Mouse (Mus musculus) forebrain, embryonic 11.5 days (tissue): ENCODE results near the gene Ciz1. TPM values are rescaled to one million over a fixed set of nuclear protein-coding genes. Genes with fewer than 3 reads are reported as not detected.

Experiments used
- ATAC-seq: fragments of 200-750 bp; cut with Nextera tagmentation; replicated peaks from 2 replicates; pipeline ENCODE4 v1.8.0; 2017; ENCODE audit warnings: moderate TSS enrichment; ENCODE audit not compliant: low FRiP score
- DNase-seq: peaks from one replicate; pipeline ENCODE4 v3.0.0-alpha.2; 2017; ENCODE audit warnings: low spot score
- H3K27ac ChIP-seq: fragments of 300-500 bp; sonication (generic); 2 replicates; pipeline ENCODE4 v1.5.1; 2014; ENCODE audit warnings: low read depth, low read length
- H3K27me3 ChIP-seq: fragments of 300-500 bp; sonication (generic); 2 replicates; pipeline ENCODE4 v1.6.1; 2014; ENCODE audit warnings: mild to moderate bottlenecking, low read length, mixed read lengths; ENCODE audit not compliant: control insufficient read depth, insufficient read depth
- H3K36me3 ChIP-seq: fragments of 300-500 bp; sonication (generic); 2 replicates; pipeline ENCODE4 v1.6.1; 2014; ENCODE audit warnings: mild to moderate bottlenecking, low read length, moderate library complexity, mixed read lengths; ENCODE audit not compliant: control insufficient read depth, insufficient read depth
- H3K4me1 ChIP-seq: fragments of 300-500 bp; sonication (generic); replicated peaks from 2 replicates; pipeline ENCODE4 v1.6.1; 2014; ENCODE audit warnings: low read length, mixed read lengths; ENCODE audit not compliant: control insufficient read depth, insufficient read depth
- H3K4me2 ChIP-seq: fragments of 300-500 bp; sonication (generic); 2 replicates; pipeline ENCODE4 v1.6.1; 2014; ENCODE audit warnings: low read depth, mild to moderate bottlenecking, low read length, moderate library complexity, mixed read lengths; ENCODE audit not compliant: severe bottlenecking
- H3K4me3 ChIP-seq: fragments of 300-500 bp; sonication (generic); 2 replicates; pipeline ENCODE4 v1.5.1; 2014; ENCODE audit warnings: low read depth, low read length
- H3K9ac ChIP-seq: fragments of 300-500 bp; sonication (generic); 2 replicates; pipeline ENCODE4 v1.6.1; 2014; ENCODE audit warnings: low read length
- H3K9me3 ChIP-seq: fragments of 300-500 bp; sonication (generic); 2 replicates; pipeline ENCODE4 v1.6.1; 2016; ENCODE audit warnings: low read length, mixed read lengths; ENCODE audit not compliant: control insufficient read depth
- WGBS: fragments of 180-500 bp; shearing (Covaris S2); extraction: QIAGEN DNeasy Blood & Tissue Kit; methylation state at CpG from one replicate; pipeline ENCODE4 v1.1.7; 2014; 5-methylcytosine and 5-hydroxymethylcytosine counted together
- polyA plus RNA-seq: library from polyadenylated mRNA; unstranded; fragments of >200 nt; fragmentation: Nextera tagmentation; extraction: Ambion mirVana; gene quantifications from 2 replicates; pipeline ENCODE4 v1.2.1, GENCODE M21; 2014

Ciz1 gene
- polyA plus RNA-seq, 1 experiment from 2014 or later: 69.0 TPM

DNA sequence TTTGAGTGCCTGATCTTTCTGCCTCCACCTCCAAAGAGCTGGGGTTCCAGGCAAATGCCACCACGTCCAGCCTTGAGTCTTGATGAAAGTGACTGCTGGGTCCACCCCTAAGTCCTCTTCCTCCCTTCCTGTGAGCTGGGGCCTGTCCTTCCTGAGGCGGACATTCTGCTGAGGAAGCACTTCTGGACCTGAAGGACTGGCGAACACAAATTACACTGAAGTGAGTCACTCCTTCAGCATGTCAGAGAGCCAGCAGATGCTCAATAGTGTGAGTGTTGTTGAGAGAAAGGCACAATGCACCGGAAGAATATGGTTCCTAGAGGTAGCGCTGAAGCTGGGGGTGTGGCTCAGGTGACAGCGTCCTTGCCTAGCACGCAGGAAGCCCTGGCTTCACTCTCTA lies 26.8 kb upstream of the Ciz1 start:
- Histone ChIP-seq H3K36me3 (no peaks in the 10 kb centered on the region), H3K27ac (no peak overlapping the region), H3K27me3 (no peaks in the 10 kb centered on the region), H3K9me3 (no peaks in the 10 kb centered on the region), H3K4me2 (no peak overlapping the region), H3K9ac (no peak overlapping the region), H3K4me3 (no peak overlapping the region), H3K4me1 (peaks cover 2% of the 10 kb centered on the region; the same call in 1 of the 2 replicates)
- DNase-seq (no peak), ATAC-seq (no peak)
- WGBS: 83% methylated on average over 7 of the region's 7 CpGs

DNA sequence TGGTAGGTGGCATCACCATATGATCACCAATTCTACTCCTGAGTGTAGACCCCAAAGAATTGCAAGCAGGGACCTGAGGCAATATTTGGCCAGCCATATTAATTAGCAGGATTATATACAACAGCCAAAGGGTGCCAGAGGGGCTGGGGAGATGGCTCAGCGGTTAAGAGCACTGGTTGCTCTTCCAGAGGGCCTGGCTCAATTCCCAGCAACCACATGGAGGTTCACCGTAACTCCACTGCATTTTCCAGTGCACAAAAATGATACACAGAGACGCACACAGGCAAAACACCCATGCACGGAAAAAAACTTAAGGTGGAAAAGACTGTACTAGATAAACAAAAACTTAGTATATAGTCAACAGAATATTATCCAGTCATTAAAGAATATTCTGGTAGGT lies 24.9 kb upstream of the Ciz1 start:
- Histone ChIP-seq H3K27me3 (no peaks in the 10 kb centered on the region), H3K4me2 (no peak overlapping the region), H3K36me3 (no peaks in the 10 kb centered on the region), H3K4me1 (no peaks in the 10 kb centered on the region; the same call in 1 of the 2 replicates), H3K4me3 (no peak overlapping the region), H3K9me3 (no peaks in the 10 kb centered on the region), H3K27ac (no peak overlapping the region), H3K9ac (no peak overlapping the region)
- ATAC-seq (no peak), DNase-seq (no peak)
- WGBS: 92% methylated on average over 4 of the region's 4 CpGs

DNA sequence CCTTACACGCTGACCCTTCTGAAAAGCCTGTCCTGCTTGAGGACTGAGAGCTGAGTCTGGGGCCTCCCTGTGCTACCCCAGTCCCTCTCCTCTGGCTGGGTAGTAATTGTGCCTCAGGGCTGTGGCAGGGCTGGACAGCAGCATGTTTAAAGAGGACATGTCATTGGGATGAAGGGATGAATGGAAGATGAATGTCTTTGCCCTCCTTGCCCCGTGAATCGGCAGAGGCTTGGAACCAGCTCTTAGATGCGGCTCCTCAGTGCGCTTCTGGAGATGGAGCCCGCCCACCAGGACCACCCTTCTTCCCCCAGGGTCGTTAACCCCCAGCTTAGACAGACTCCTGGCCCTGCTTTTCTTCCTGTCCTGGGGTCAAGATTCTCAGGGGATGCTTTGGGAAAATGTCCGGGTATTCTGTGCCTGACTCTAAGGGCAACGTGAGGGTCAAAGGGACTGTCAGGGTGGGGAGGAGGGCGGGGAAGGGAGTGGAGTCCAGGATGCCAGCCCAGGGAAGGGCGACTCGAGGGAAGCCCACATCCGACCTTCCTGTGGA lies 23.1 kb upstream of the Ciz1 start:
- Histone ChIP-seq H3K27ac (no peak overlapping the region), H3K4me2 (no peak overlapping the region), H3K9ac (no peak overlapping the region), H3K4me3 (no peak overlapping the region), H3K4me1 (no peaks in the 10 kb centered on the region), H3K27me3 (no peaks in the 10 kb centered on the region), H3K36me3 (no peaks in the 10 kb centered on the region), H3K9me3 (no peaks in the 10 kb centered on the region)
- ATAC-seq (no peak), DNase-seq (no peak)
- 42% methylated on average over 13 of the region's 13 CpGs for WGBS

DNA sequence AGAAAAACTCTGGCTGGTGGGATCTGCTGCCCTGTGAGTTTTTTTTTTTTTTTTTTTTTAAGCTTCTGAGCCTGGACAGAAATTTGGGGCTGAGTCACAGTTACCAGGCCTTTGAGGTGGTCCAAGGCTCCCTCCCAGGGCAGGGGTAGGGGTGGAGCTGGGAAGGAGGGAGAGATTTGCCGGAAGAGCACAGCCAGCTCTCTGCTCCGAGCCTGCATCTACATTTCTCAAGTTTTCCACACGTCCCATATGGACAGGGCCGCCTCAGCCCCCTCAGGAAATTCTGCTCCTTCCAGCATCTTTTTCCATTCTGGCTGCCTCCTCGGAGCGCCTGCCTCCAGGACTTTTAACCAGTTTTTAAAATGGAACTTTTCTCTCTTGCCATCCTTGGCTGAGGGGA lies 22.6 kb upstream of the Ciz1 start:
- 50% methylated on average over 6 of the region's 6 CpGs for WGBS
- no peaks in the 10 kb centered on the region for H3K9me3 ChIP-seq
- no peak overlapping the region for H3K4me3 ChIP-seq
- H3K4me1 ChIP-seq: no peaks in the 10 kb centered on the region
- H3K9ac ChIP-seq: no peak overlapping the region
- no peak overlapping the region for H3K27ac ChIP-seq
- no peaks in the 10 kb centered on the region for H3K27me3 ChIP-seq
- no peak for ATAC-seq
- no peak overlapping the region for H3K4me2 ChIP-seq
- DNase-seq: no peak
- H3K36me3 ChIP-seq: no peaks in the 10 kb centered on the region

DNA sequence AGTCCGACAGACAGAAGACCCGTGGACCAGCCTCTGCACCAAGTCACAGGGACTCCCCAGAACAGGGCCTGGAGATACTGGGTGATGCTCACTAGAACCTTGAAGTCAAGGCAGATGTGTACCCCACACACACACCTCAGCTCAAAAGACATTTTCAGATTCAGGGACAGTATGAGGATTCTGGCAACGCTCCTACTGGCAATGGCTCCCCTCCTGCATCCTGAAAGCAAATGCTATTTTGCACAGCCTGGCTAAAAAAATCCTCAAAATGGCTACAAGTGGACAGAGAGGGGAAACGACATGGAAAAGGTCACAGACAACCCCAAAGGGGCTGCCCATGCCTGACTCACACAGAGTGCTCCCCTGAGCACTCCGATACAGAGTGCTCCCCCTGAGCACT lies 20.0 kb upstream of the Ciz1 start:
- WGBS: 88% methylated on average over 5 of the region's 5 CpGs
- no peaks in the 10 kb centered on the region for H3K36me3 ChIP-seq
- no peak overlapping the region for H3K4me2 ChIP-seq
- no peaks in the 10 kb centered on the region for H3K27me3 ChIP-seq
- no peaks in the 10 kb centered on the region for H3K9me3 ChIP-seq
- H3K4me3 ChIP-seq: no peak overlapping the region
- H3K27ac ChIP-seq: no peak overlapping the region
- H3K9ac ChIP-seq: no peak overlapping the region
- no peak for DNase-seq
- no peak for ATAC-seq
- no peaks in the 10 kb centered on the region for H3K4me1 ChIP-seq

DNA sequence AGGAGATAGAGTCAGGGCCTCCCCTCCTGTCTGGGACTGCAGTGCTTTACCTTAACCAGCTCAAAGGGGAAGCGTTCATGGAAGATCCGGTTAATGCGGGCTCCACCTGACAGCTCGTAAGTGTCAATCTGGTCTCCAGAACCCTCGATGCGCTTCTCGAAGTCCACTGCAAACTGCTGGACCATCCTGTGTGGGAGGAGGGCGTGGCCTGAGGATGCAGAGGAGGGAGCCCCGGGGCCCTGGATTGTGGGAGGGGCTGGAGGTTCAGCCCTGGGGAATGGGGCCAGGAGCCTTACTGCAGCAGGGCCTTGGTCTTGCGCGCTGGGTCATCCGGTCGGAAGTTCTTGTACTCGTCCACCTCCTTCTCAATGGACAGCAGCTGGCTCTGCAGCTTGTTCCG lies 16.2 kb upstream of the Ciz1 start:
- no peaks in the 10 kb centered on the region for H3K36me3 ChIP-seq
- no peak overlapping the region for H3K9ac ChIP-seq
- ATAC-seq: no peak
- H3K27ac ChIP-seq: no peak overlapping the region
- DNase-seq: no peak
- no peak overlapping the region for H3K4me2 ChIP-seq
- no peak overlapping the region for H3K4me3 ChIP-seq
- H3K27me3 ChIP-seq: no peaks in the 10 kb centered on the region
- 57% methylated on average over 15 of the region's 15 CpGs for WGBS
- no peaks in the 10 kb centered on the region for H3K4me1 ChIP-seq
- H3K9me3 ChIP-seq: no peaks in the 10 kb centered on the region

DNA sequence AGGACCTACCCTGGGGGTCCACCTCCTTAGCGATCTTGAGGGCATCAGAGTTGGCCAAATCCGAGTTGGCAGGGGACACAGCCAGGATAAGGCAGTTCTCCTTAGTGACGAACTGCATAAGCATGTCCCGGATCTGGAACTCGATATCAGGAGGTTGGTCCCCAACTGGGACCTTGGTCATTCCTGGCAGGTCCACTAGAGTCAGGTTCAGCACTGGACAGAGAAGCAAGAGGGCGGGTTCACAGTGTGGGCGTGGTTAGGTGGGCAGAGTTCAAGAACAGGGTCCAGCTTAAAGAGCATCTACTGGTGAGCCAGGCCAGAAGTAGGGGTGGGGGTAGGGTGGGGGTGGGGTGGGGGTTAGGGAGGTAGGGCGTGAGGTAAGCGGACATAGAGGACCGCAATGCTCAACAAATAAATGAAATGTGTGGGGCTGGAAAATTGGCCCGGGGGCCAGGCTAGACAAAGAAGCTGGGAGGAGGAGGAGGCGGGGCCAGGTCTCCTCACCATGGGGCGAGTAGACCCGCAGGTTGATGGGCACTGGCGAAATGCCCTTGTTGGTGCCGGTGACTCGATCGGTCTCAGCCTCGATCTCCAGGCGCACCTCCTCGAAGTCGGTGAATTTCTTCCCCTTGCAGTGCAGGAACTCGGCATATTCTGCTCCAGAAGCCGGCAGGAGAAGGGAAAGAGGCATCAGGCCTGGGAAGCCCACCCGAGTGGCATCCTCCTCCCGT lies 12.1 kb upstream of the Ciz1 start:
- Histone ChIP-seq H3K9me3 (no peaks in the 10 kb centered on the region), H3K4me2 (no peak overlapping the region), H3K27me3 (no peaks in the 10 kb centered on the region), H3K4me1 (no peaks in the 10 kb centered on the region), H3K4me3 (no peak overlapping the region), H3K27ac (no peak overlapping the region), H3K9ac (no peak overlapping the region), H3K36me3 (no peaks in the 10 kb centered on the region)
- DNase-seq: no peak
- ATAC-seq: no peak
- 42% methylated on average over 26 of the region's 26 CpGs for WGBS

DNA sequence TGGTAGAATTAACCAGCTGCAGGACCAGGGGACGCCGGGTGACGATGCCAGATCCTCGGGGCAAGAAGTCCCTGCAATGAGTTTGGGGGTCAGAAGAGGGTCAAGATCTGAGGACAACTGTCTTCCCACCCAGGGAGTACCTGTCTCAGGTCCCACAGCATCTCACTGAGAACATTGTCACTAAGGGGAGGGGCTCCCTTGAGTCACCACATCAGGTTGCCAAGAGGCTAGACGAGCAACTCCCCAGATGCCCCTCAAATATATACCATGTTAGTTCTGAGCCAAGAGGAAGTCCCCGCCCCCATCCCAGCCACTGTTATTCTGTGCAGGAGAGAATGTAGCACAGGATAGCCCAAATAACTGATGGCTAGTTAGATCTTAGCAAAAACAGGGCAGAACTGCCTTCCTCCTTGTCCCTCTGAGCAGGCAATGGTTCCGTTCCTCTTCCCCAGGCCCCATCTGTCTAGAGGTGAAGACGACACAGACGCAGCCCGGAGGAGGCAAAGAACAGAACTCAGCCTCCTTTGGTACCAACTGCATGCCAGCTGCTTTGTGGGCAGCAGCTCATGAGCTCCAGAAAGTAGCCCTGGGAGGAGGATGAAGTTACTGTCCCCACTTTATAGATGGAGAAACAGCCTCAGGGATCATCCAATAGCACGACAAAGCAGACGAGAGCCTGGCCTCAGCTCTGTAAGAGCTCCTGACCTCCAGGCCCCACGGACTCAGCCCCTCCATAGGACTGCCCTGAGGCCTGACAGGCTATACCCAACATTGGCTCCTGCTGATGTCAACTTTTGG lies 11.1 kb upstream of the Ciz1 start:
- 79% methylated on average over 13 of the region's 13 CpGs for WGBS
- no peak overlapping the region for H3K4me3 ChIP-seq
- H3K9me3 ChIP-seq: no peaks in the 10 kb centered on the region
- no peak overlapping the region for H3K4me2 ChIP-seq
- no peak overlapping the region for H3K27ac ChIP-seq
- ATAC-seq (no peak), DNase-seq (no peak)
- H3K27me3 ChIP-seq: no peaks in the 10 kb centered on the region
- no peaks in the 10 kb centered on the region for H3K36me3 ChIP-seq
- no peaks in the 10 kb centered on the region for H3K4me1 ChIP-seq
- no peak overlapping the region for H3K9ac ChIP-seq
